Mouse (Mus musculus): ENCODE results near the gene Fam84b.

Fam84b gene

GRCm38 (mm10) chr15:60833476-60834218 is 19.9 kb downstream of the Fam84b start:
- DNase-seq (ENCODE audit: low read depth, low spot score) = no peak

GRCm38 (mm10) chr15:60832586-60832985 is 21.0 kb downstream of the Fam84b start:
- DNase-seq (ENCODE audit: low read depth, low spot score) = no peak

GRCm38 (mm10) chr15:60826226-60826625 is 27.4 kb downstream of the Fam84b start:
- no peak for DNase-seq (ENCODE audit: low read depth, low spot score)

GRCm38 (mm10) chr15:60824751-60825227 is 28.8 kb downstream of the Fam84b start:
- no peak for DNase-seq (ENCODE audit: low read depth, low spot score)

GRCm38 (mm10) chr15:60823870-60824709 is 29.5 kb downstream of the Fam84b start:
- no peak for DNase-seq (ENCODE audit: low read depth, low spot score)

GRCm38 (mm10) chr15:60823620-60823869 is 30.0 kb downstream of the Fam84b start:
- no peak for DNase-seq (ENCODE audit: low read depth, low spot score)

- DNase-seq (ENCODE audit: low read depth, low spot score) = no peak
Measured at GRCm38 (mm10) chr15:60822803-60823619, 30.6 kb downstream of the Fam84b start.

GRCm38 (mm10) chr15:60822101-60822802 is 31.3 kb downstream of the Fam84b start:
- no peak for DNase-seq (ENCODE audit: low read depth, low spot score)

- DNase-seq (ENCODE audit: low read depth, low spot score) = no peak
Measured at GRCm38 (mm10) chr15:60818500-60818899, 35.1 kb downstream of the Fam84b start.

- no peak for DNase-seq (ENCODE audit: low read depth, low spot score)
Measured at GRCm38 (mm10) chr15:60816478-60816877, 37.1 kb downstream of the Fam84b start.

GRCm38 (mm10) chr15:60814542-60814941 is 39.0 kb downstream of the Fam84b start:
- DNase-seq (ENCODE audit: low read depth, low spot score) = no peak

- no peak for DNase-seq (ENCODE audit: low read depth, low spot score)
Measured at GRCm38 (mm10) chr15:60793041-60793673, 60.4 kb downstream of the Fam84b start.

GRCm38 (mm10) chr15:60789084-60789483 is 64.5 kb downstream of the Fam84b start:
- DNase-seq (ENCODE audit: low read depth, low spot score) = no peak

- DNase-seq (ENCODE audit: low read depth, low spot score) = no peak
Measured at GRCm38 (mm10) chr15:60783761-60784160, 69.8 kb downstream of the Fam84b start.

GRCm38 (mm10) chr15:60779531-60779973 is 74.0 kb downstream of the Fam84b start:
- no peak for DNase-seq (ENCODE audit: low read depth, low spot score)

GRCm38 (mm10) chr15:60779063-60779462 is 74.5 kb downstream of the Fam84b start:
- DNase-seq (ENCODE audit: low read depth, low spot score) = no peak

Data from A20 (cell line).